Comparison of ENCODE assay signal across 10 mouse cellular contexts in genomic region chr9:25570436-25570835, GRCm38 (mm10).
DNase-seq lines count a peak whose midpoint lies in the region; ATAC-seq lines count a peak whose summit lies in the region.
"Had no signal": no experiment of that assay in that cellular context is flagged by ENCODE, and none has a peak within 500 bp of the region (broad histone marks: within the 10 kb centered on the region; RNA-seq: fewer than 3 reads in every experiment).

No protein-coding gene starts in this region.

- H3K9me3 ChIP-seq in intestine, embryonic 16.5 days (ENCODE audit: control insufficient read depth, low read length) = no peaks in the 10 kb centered on the region
- H3K9me3 ChIP-seq: neural tube, embryonic 12.5 days had no signal

- H3K4me1 ChIP-seq in intestine, embryonic 16.5 days (ENCODE audit: control insufficient read depth, insufficient read depth, low read length) = no peaks in the 10 kb centered on the region
- H3K4me1 ChIP-seq: neural tube, embryonic 12.5 days had no signal

- H3K4me2 ChIP-seq in intestine, embryonic 16.5 days (ENCODE audit: low read depth, low read length) = no peak overlapping the region
- H3K4me2 ChIP-seq: lung, embryonic 14.5 days; neural tube, embryonic 12.5 days had no signal

- no peaks in the 10 kb centered on the region for H3K27me3 ChIP-seq in intestine, embryonic 16.5 days (replicated peaks; ENCODE audit: control insufficient read depth, insufficient read depth, low read length)
- H3K27me3 ChIP-seq: neural tube, embryonic 12.5 days had no signal

- H3K36me3 ChIP-seq in intestine, embryonic 16.5 days (ENCODE audit: control insufficient read depth, insufficient read depth, low read length) = no peaks in the 10 kb centered on the region
- H3K36me3 ChIP-seq: neural tube, embryonic 12.5 days had no signal

- 75% methylated on average over 9 of the region's 9 CpGs for WGBS in intestine, embryonic 16.5 days

- peak; percentile 33; the same call in 1 of the 2 replicates for ATAC-seq in intestine, embryonic 16.5 days

- H3K4me3 ChIP-seq in intestine, embryonic 16.5 days (ENCODE audit: low read length) = no peak overlapping the region
- H3K4me3 ChIP-seq: neural tube, embryonic 12.5 days had no signal

- H3K9ac ChIP-seq in intestine, embryonic 16.5 days (ENCODE audit: low read depth, low read length) = no peak overlapping the region
- H3K9ac ChIP-seq: lung, embryonic 14.5 days; neural tube, embryonic 12.5 days had no signal

- H3K27ac ChIP-seq in intestine, embryonic 16.5 days (ENCODE audit: low read length) = no peak overlapping the region
- H3K27ac ChIP-seq: neural tube, embryonic 12.5 days had no signal

- peak; percentile 32 to 72 for DNase-seq in adrenal gland, adult (ENCODE audit: inconsistent age in 2 of 2, low spot score in 1 of 2)
- no peak for DNase-seq in adrenal gland, adult 18-20 months (ENCODE audit: low spot score in 2 of 2)
- DNase-seq in layer of hippocampus, adult 9-10 months (ENCODE audit: low spot score) = peak; percentile 24
- no peak for DNase-seq in layer of hippocampus, adult 8-10 months (ENCODE audit: low spot score in 2 of 2)
- peak; percentile 31 to 47 for DNase-seq in lung, postnatal 4 days
- no peak for DNase-seq in cerebellum, postnatal 10 days
- DNase-seq in urinary bladder, adult 2 months (ENCODE audit: low spot score) = no peak
- DNase-seq: lung, embryonic 14.5 days had no signal

Comparison
In these comparisons a context has a peak if more than half of its experiments do, and no peak if none do; other contexts are left out.
1. DNase-seq: peak in adrenal gland, adult (2 of 2), layer of hippocampus, adult 9-10 months (single experiment) and lung, postnatal 4 days (2 of 2); none in adrenal gland, adult 18-20 months (0 of 2), layer of hippocampus, adult 8-10 months (0 of 2), cerebellum, postnatal 10 days (0 of 2) and urinary bladder, adult 2 months (single experiment).